Mouse (Mus musculus) liver, embryonic 14.5 days (tissue): ENCODE results near the gene Gnb2. TPM values are rescaled to one million over a fixed set of nuclear protein-coding genes. Genes with fewer than 3 reads are reported as not detected.

Source experiments
- ATAC-seq: fragments of 200-750 bp; cut with Nextera tagmentation; 2 replicates; pipeline ENCODE4 v1.8.0; 2017; ENCODE audit warnings: moderate number of reproducible peaks, mild to moderate bottlenecking, moderate library complexity; ENCODE audit not compliant: insufficient read depth
- DNase-seq, 3 experiments: peaks; one replicate each; pipeline ENCODE4 v3.0.0-alpha.2; 2012 to 2013; ENCODE audit warnings: low read depth in 3 of 3, low spot score in 3 of 3
- H3K27ac ChIP-seq: fragments of 300-500 bp; sonication (generic); 2 replicates; pipeline ENCODE4 v1.5.1; 2014; ENCODE audit warnings: moderate library complexity, mild to moderate bottlenecking, control low read depth, inconsistent platforms
- H3K27me3 ChIP-seq: fragments of 300-500 bp; sonication (generic); 2 replicates; pipeline ENCODE4 v1.6.1; 2014; ENCODE audit warnings: mild to moderate bottlenecking, low read length, moderate library complexity; ENCODE audit not compliant: control insufficient read depth, insufficient read depth
- H3K36me3 ChIP-seq: fragments of 300-500 bp; sonication (generic); replicated peaks from 2 replicates; pipeline ENCODE4 v1.6.1; 2014; ENCODE audit warnings: low read depth; ENCODE audit not compliant: control insufficient read depth, insufficient read depth
- H3K4me1 ChIP-seq, 2 experiments: fragments of 200-500 bp in 1 of 2; fragments of 300-500 bp in 1 of 2; sonication (generic) in 1 of 2; replicated peaks; 2 replicates each; pipeline ENCODE4 v1.6.1; 2012 to 2014; ENCODE audit warnings: antibody characterized with exemption in 1 of 2, inconsistent platforms in 1 of 2, low read length in 1 of 2; ENCODE audit not compliant: control insufficient read depth in 2 of 2, insufficient read depth in 2 of 2
- H3K4me2 ChIP-seq: fragments of 300-500 bp; sonication (generic); 2 replicates; pipeline ENCODE4 v1.6.1; 2014; ENCODE audit warnings: low read depth, mild to moderate bottlenecking, control low read depth, moderate library complexity
- H3K4me3 ChIP-seq, 2 experiments: fragments of 200-500 bp in 1 of 2; fragments of 300-500 bp in 1 of 2; sonication (generic) in 1 of 2; 2 replicates each; pipeline ENCODE4 v1.5.1; 2012 to 2014; ENCODE audit warnings: low read depth in 2 of 2, low read length in 2 of 2, mild to moderate bottlenecking in 2 of 2, control low read depth in 1 of 2, inconsistent platforms in 1 of 2, moderate library complexity in 1 of 2; ENCODE audit not compliant: insufficient read depth in 1 of 2
- H3K9ac ChIP-seq: fragments of 300-500 bp; sonication (generic); replicated peaks from 2 replicates; pipeline ENCODE4 v1.6.1; 2014; ENCODE audit warnings: mild to moderate bottlenecking, control low read depth, moderate library complexity
- H3K9me3 ChIP-seq: fragments of 300-500 bp; sonication (generic); 2 replicates; pipeline ENCODE4 v1.6.1; 2016; ENCODE audit warnings: low read length, mixed read lengths; ENCODE audit not compliant: control insufficient read depth
- CTCF ChIP-seq: IDR thresholded peaks from 2 replicates; pipeline ENCODE4 v1.5.1; 2016; ENCODE audit warnings: antibody characterized with exemption, low read depth, control low read depth
- EP300 ChIP-seq: IDR thresholded peaks from 2 replicates; pipeline ENCODE4 v1.6.1; 2016; ENCODE audit warnings: antibody characterized with exemption, low read depth
- WGBS: fragments of 180-500 bp; shearing (Covaris S2); extraction: QIAGEN DNeasy Blood & Tissue Kit; methylation state at CpG from one replicate; pipeline ENCODE4 v1.1.7; 2014; ENCODE audit not compliant: insufficient replicate concordance; 5-methylcytosine and 5-hydroxymethylcytosine counted together
- polyA plus RNA-seq, 2 experiments: library from polyadenylated mRNA; depleted of rRNA in 1 of 2; stranded (reverse) in 1 of 2; unstranded in 1 of 2; fragments of >200 nt; fragmentation: Nextera tagmentation in 1 of 2; extraction: Ambion mirVana in 1 of 2; gene quantifications; 2 replicates each; pipeline versions ENCODE4 v1.2.1 to v1.2.3; 2012 to 2014

Gene Gnb2
- polyA plus RNA-seq, 2 experiments = 151 to 211 TPM

DNA sequence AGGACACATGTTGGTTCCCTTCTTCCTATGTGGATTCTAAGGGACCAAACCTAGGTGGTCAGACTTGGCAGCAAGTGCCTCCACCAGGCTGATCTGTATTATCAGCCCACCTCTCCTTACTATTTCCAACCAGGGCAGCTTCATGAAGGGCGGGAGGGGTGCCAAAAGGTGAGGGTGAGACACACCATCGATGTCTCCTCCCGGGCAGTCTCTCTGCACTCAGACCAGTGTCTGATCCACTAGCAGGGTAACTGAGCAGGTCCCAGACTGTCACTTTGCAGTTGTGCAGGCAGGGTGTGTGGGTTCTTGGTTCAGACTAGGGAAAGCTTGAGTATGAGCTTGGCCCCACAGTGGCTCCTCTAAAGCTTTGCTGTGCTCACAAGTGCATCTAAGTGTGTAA lies 18.5 kb downstream of the Gnb2 start:
- H3K9ac ChIP-seq = no peak overlapping the region
- no peak overlapping the region for H3K27ac ChIP-seq
- no peak for ATAC-seq
- H3K9me3 ChIP-seq = no peaks in the 10 kb centered on the region
- no peak for DNase-seq
- no peak overlapping the region for H3K4me2 ChIP-seq
- no peaks in the 10 kb centered on the region; the same call in 1 of the 2 replicates for H3K36me3 ChIP-seq
- H3K27me3 ChIP-seq = no peaks in the 10 kb centered on the region
- TF ChIP-seq CTCF (no peak), EP300 (no peak)
- H3K4me3 ChIP-seq = no peak overlapping the region
- 78% methylated on average over 3 of the region's 3 CpGs for WGBS
- peaks cover 4 to 6% of the 10 kb centered on the region in 2 experiments; a peak in 3 of 4 replicates for H3K4me1 ChIP-seq

DNA sequence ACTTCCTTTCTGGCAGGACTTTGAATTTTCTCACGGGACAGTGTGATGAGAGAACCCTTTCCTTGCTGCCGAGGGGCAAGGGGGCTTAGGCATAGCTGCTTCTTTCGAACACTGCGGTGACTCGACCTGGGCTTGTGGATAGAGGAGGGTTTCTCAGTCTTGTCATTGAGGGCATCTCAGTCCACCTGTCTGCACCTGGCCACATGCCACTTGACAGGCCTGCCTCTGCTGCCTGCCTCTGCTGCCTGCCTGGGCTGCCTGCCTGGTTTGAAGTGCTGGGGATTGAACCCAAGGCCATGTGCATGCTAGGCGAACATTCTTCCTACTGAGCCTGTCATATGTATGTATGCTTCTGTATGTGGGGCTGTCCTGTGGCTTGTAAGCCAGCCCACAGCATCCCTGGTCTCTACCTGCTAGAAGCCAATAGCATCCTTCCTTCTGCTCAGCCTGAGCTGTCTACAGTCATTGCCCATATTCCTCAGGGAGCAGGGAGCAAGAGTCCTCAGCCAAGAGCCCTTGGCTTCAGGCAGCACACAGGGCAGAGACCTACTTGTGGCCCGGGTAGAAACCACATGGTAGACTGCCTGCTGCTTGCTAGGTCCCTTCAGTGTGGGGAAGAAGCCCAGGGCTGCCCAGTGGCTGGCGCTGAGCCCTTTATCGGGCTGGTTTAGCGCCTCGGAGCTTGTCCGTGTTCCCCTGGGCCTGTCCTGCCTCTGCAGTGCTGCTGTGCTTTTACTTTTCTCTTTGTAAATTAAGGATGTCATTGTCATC lies 19.2 kb downstream of the Gnb2 start:
- Histone ChIP-seq H3K27ac (no peak overlapping the region), H3K9ac (no peak overlapping the region), H3K9me3 (no peaks in the 10 kb centered on the region), H3K4me3 (no peak overlapping the region), H3K4me2 (no peak overlapping the region), H3K4me1 (peaks cover 6 to 7% of the 10 kb centered on the region in 2 experiments; a peak in 3 of 4 replicates), H3K36me3 (no peaks in the 10 kb centered on the region; the same call in 1 of the 2 replicates), H3K27me3 (no peaks in the 10 kb centered on the region)
- TF ChIP-seq CTCF = no peak
- DNase-seq (no peak), ATAC-seq (no peak)
- WGBS = 87% methylated on average over 12 of the region's 12 CpGs

DNA sequence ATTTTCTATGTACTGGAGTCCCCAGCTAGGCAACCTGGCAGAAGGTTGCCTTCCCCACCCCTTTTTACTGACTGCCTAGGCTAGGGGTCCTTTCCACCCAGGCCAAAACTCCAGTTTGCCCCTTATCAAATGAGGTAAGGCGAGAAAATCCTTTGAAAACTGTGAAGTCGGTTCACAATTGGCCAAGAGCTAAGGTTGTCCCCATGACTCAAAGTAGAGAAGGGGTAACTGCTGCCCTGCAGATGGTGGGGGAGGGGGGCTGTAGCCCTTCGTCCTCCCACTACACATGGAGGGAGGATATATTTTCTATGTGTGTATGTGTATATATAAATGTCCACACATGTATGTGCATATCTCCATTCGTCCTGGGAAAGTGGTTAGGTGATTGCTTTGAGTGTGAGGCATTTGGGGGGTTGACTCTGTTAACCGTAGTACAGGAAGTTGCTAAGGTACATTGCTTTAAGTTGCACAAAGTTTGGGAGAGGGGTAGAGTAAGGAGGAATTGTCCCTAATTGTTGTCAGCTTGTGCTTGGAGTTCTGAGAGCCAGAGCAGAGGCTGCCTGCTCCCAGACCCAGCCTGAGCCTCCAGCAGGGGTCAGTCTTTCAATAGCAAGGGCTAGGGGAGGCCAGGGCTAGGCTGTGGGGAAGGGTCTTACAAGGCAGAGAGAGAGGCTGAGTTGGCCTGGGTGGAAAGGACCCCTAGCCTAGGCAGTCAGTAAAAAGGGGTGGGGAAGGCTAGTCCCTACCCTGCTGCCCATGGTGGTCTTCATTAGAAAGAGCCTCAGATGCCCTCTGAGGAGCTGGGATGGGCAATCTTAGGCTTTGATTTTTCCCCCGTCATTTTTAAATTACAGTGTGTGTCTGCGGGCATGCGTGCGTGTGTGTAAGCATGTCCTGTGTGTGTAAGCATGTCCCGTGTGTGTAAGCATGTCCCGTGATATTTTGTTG lies 20.2 kb downstream of the Gnb2 start:
- Histone ChIP-seq H3K36me3 (no peaks in the 10 kb centered on the region), H3K4me3 (no peak overlapping the region), H3K9me3 (no peaks in the 10 kb centered on the region), H3K4me1 (peaks cover 6 to 7% of the 10 kb centered on the region in 2 experiments; a peak in 3 of 4 replicates), H3K4me2 (no peak overlapping the region), H3K27me3 (no peaks in the 10 kb centered on the region), H3K9ac (no peak overlapping the region), H3K27ac (no peak overlapping the region)
- WGBS = 75% methylated on average over 11 of the region's 11 CpGs
- TF ChIP-seq CTCF (peak; percentile 77), EP300 (no peak)
- ATAC-seq (no peak), DNase-seq (no peak)

DNA sequence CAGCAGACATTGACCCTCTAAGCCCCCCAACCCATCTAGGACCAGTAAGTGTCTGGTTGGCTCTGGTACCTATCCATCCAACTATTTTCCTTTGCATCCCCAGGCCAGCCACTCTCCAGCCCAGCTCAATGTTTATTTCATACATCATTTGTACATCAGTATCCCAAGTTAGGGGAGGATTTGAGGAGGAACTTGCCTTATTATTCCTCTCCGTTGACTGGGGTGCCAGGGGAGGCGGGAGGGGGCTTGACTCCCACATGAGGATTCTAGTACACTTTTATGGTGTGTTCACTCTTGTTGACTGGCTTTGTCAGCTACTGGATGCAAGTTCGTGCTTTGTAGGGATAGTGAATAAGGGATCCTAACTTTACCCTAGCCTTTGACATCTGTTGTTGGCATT lies 21.6 kb downstream of the Gnb2 start:
- Histone ChIP-seq H3K27me3 (no peaks in the 10 kb centered on the region), H3K9me3 (no peaks in the 10 kb centered on the region), H3K9ac (peak overlapping the region; percentile 93; the same call in 1 of the 2 replicates), H3K27ac (no peak overlapping the region), H3K36me3 (no peaks in the 10 kb centered on the region), H3K4me2 (peak overlapping the region; percentile 69), H3K4me1 (peaks cover 6 to 7% of the 10 kb centered on the region in 2 experiments; a peak in 3 of 4 replicates), H3K4me3 (peak overlapping the region in 1 of 2 experiments; percentile 92; a peak in 2 of 4 replicates)
- whole genome bisulfite sequencing = 71% methylated on average over 3 of the region's 3 CpGs
- TF ChIP-seq CTCF (no peak), EP300 (no peak)
- DNase-seq (no peak), ATAC-seq (no peak)
